Mouse (Mus musculus) ES-Bruce4 (cell line): ENCODE data around the gene OR5BS1P. TPM values are rescaled to one million over a fixed set of nuclear protein-coding genes. Genes with fewer than 3 reads are reported as not detected.

Experiments
- H3K27ac ChIP-seq: 2 replicates; pipeline ENCODE4 v1.5.1; 2012; ENCODE audit warnings: low read length, inconsistent platforms; ENCODE audit not compliant: insufficient read depth
- H3K27me3 ChIP-seq: 2 replicates; pipeline ENCODE4 v1.6.1; 2012; ENCODE audit warnings: mild to moderate bottlenecking, low read length, inconsistent platforms; ENCODE audit not compliant: control insufficient read depth, poor library complexity, insufficient read depth, severe bottlenecking
- H3K36me3 ChIP-seq: 2 replicates; pipeline ENCODE4 v1.6.1; 2012; ENCODE audit warnings: inconsistent platforms, mild to moderate bottlenecking, low read length, moderate library complexity; ENCODE audit not compliant: control insufficient read depth, poor library complexity, insufficient read depth, severe bottlenecking
- H3K4me1 ChIP-seq: one replicate; pipeline ENCODE4 v1.8.1; 2011; ENCODE audit warnings: low read length; ENCODE audit not compliant: control insufficient read depth, insufficient read depth
- H3K4me3 ChIP-seq: 2 replicates; pipeline ENCODE4 v1.5.1; 2011; ENCODE audit warnings: low read depth, mild to moderate bottlenecking, low read length
- H3K9ac ChIP-seq: 2 replicates; pipeline ENCODE4 v1.6.1; 2012; ENCODE audit warnings: low read depth, mild to moderate bottlenecking, inconsistent platforms; ENCODE audit not compliant: poor library complexity, severe bottlenecking
- H3K9me3 ChIP-seq: replicated peaks from 2 replicates; pipeline ENCODE4 v1.6.1; 2012; ENCODE audit warnings: mild to moderate bottlenecking, low read length, inconsistent platforms; ENCODE audit not compliant: control insufficient read depth, poor library complexity, insufficient read depth, severe bottlenecking
- CTCF ChIP-seq: IDR thresholded peaks from one replicate; pipeline ENCODE4 v1.8.1; 2011; ENCODE audit warnings: low read depth, low read length
- EP300 ChIP-seq: IDR thresholded peaks from 2 replicates; pipeline ENCODE4 v1.6.1; 2011; ENCODE audit warnings: low read depth, low read length; ENCODE audit not compliant: insufficient read depth
- POLR2A ChIP-seq: IDR thresholded peaks from one replicate; pipeline ENCODE4 v1.8.1; 2011; ENCODE audit warnings: low read length; ENCODE audit not compliant: insufficient read depth
- polyA plus RNA-seq: library from polyadenylated mRNA; stranded (reverse); fragments of >200 nt; gene quantifications from 2 replicates; pipeline ENCODE4 v1.2.4, GENCODE M21; 2011; ENCODE audit warnings: low read depth; ENCODE audit not compliant: missing spikeins, insufficient read depth, insufficient read length

OR5BS1P gene
- polyA plus RNA-seq, 1 experiment = not detected

GRCm38 (mm10) chr15:98479568-98480102 lies 9.9 kb downstream of the OR5BS1P start:
- TF ChIP-seq EP300 = no peak
- no peak for TF ChIP-seq POLR2A
- no peak for TF ChIP-seq CTCF
- no peaks in the 10 kb centered on the region for H3K9me3 ChIP-seq
- H3K27me3 ChIP-seq = no peaks in the 10 kb centered on the region
- no peak overlapping the region for H3K9ac ChIP-seq
- H3K36me3 ChIP-seq = no peaks in the 10 kb centered on the region
- no peaks in the 10 kb centered on the region for H3K4me1 ChIP-seq
- no peak overlapping the region for H3K4me3 ChIP-seq
- no peak overlapping the region for H3K27ac ChIP-seq

DNA sequence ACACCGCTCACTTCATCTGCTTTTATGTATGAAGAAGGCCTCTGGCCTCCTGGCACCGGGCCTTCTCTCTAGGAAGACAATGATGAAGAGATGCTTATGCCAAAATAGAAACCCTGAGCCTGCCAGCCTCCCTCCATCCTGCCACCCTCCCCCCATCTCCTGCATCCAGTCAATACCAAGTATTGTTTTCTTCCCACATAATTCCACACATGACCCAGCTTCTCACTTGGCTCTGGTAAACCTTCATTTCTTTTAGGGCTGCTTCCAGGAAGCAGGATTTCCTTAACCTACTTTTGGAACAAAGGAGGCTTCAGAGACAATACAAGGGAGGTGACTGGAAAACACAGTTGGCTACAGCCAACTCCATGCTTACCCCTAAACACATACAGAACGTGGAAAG lies 13.0 kb downstream of the OR5BS1P start, which contains the start of gene Lalba:
Lalba (minus strand) TSS at position 21 of the 400 bp plus-strand sequence.
- TF ChIP-seq POLR2A (no peak), EP300 (no peak)
- no peaks in the 10 kb centered on the region for H3K36me3 ChIP-seq
- no peak within 1 kb of the TSS for H3K9ac ChIP-seq
- no peaks in the 10 kb centered on the region for H3K27me3 ChIP-seq
- no peak within 1 kb of the TSS for H3K4me3 ChIP-seq
- no peaks in the 10 kb centered on the region for H3K9me3 ChIP-seq
- no peaks in the 10 kb centered on the region for H3K4me1 ChIP-seq
- H3K27ac ChIP-seq = no peak within 1 kb of the TSS

DNA sequence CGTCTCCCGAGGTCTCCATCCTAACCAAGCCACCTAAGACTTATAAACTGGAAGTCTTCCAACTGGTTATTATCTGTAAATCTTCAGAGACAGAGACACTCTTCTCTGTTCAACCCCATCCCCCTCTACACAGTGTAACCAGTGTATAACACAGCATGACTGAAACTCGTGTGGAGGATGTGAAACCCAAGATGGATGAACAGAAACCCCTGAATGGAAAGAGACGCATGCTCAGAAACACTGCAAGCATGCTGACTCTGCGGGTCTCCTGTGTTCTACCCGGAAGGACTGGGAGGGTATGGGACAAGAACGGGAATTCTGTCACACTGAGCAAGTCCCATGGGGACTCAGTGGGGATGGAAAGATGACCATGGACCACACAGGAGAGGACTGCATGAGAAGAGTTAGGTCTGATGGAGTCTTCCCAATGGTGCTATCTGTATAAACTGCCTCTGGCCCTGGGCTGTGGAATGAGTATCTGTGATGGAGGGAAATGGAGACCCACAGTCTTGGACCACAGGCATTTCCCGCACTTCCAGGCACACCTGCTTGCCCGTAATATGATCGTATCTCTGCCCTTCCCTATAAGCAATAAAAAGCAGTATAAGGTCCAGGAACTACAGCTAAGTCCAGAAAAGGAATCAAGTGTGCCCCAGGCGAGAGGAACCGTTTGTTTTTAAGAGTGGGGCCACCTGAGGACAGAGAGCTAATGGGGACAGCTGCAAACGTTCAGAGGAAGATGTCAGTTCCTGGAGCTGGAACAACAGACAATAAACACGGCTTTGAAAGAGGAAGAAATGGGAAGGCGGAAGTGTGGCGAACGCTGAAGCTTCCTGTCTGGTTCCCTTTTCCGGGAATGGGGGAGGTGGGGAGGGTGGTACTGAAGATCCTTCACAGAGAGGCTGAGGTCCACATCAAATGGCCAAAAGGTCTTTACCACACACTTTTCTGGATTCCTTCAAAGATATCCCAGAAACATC lies 14.5 kb downstream of the OR5BS1P start:
- Histone ChIP-seq H3K9me3 (no peaks in the 10 kb centered on the region), H3K27ac (no peak overlapping the region), H3K4me3 (no peak overlapping the region), H3K4me1 (no peaks in the 10 kb centered on the region), H3K36me3 (no peaks in the 10 kb centered on the region), H3K27me3 (no peaks in the 10 kb centered on the region), H3K9ac (no peak overlapping the region)
- TF ChIP-seq POLR2A (no peak), EP300 (no peak), CTCF (no peak)

GRCm38 (mm10) chr15:98486433-98487021 lies 16.8 kb downstream of the OR5BS1P start:
- no peak for TF ChIP-seq EP300
- TF ChIP-seq POLR2A = no peak
- no peak for TF ChIP-seq CTCF
- Histone ChIP-seq H3K36me3 (no peaks in the 10 kb centered on the region), H3K4me3 (no peak overlapping the region), H3K4me1 (no peaks in the 10 kb centered on the region), H3K27me3 (no peaks in the 10 kb centered on the region), H3K27ac (no peak overlapping the region), H3K9me3 (no peaks in the 10 kb centered on the region), H3K9ac (no peak overlapping the region)

DNA sequence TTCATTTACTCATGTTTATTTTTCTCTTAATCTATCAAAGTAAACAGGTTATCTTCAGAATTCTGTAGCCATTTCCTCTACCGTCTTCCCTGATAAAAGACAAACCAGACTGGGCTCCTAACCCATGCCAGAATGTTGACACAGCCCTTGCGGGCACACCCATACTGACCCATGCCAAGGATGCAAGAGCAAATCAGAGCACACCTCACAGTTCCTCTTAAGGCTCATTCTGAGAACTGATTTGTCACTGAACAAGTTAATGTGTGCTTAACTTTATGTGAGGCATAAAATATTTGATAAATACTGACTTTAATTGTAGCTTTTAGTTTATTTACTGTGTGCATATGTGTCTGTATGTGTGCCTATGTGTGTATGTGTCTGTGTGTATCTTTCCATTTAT lies 21.6 kb downstream of the OR5BS1P start:
- Histone ChIP-seq H3K27ac (no peak overlapping the region), H3K27me3 (no peaks in the 10 kb centered on the region), H3K9ac (no peak overlapping the region), H3K36me3 (no peaks in the 10 kb centered on the region), H3K4me1 (no peaks in the 10 kb centered on the region), H3K9me3 (no peaks in the 10 kb centered on the region), H3K4me3 (no peak overlapping the region)
- TF ChIP-seq CTCF = no peak
- no peak for TF ChIP-seq POLR2A
- no peak for TF ChIP-seq EP300
